Mouse (Mus musculus) cerebellum, postnatal 14 days (tissue): ENCODE data around the gene Ube2v1.

Experiments
- DNase-seq, 2 experiments: peaks; one replicate each; pipeline ENCODE4 v3.0.0; 2021; ENCODE audit warnings: mixed read lengths in 2 of 2

The Ube2v1 gene

DNA sequence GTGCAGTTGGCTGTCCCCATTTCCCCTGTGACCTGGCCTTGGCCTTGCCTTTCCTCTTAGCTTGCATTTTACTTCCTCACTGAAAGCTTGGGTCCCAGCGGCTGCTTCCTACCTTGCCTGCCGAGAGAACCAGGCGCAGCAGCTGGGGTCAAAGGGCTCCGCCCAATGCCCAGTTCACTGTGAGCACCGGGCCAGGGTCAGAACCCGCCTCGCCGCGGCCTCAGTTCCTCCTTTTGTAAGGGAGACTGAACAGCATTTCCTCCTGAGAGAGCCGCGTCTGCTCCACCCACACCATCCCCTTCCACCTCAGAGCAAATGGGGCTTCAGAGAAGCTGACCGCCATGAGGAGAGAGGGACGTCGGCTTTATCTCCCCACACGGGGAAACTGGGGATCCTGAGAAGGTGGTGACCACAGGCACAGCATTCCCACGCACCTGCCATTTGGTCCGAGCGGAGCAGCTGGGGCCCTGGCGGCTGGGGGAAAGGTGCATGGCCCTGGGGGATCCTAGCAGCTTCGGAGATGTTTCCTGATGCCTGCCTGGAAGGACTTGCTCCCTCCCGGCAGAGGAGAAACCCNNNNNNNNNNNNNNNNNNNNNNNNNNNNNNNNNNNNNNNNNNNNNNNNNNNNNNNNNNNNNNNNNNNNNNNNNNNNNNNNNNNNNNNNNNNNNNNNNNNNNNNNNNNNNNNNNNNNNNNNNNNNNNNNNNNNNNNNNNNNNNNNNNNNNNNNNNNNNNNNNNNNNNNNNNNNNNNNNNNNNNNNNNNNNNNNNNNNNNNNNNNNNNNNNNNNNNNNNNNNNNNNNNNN lies 42.9 kb downstream of the Ube2v1 start:
- no peak for DNase-seq

- no peak for DNase-seq
Measured at GRCm38 (mm10) chr2:167586976-167587375, 44.9 kb downstream of the Ube2v1 start.

GRCm38 (mm10) chr2:167586041-167586440 lies 45.9 kb downstream of the Ube2v1 start:
- DNase-seq = no peak

GRCm38 (mm10) chr2:167585273-167585672 lies 46.6 kb downstream of the Ube2v1 start:
- no peak for DNase-seq

DNA sequence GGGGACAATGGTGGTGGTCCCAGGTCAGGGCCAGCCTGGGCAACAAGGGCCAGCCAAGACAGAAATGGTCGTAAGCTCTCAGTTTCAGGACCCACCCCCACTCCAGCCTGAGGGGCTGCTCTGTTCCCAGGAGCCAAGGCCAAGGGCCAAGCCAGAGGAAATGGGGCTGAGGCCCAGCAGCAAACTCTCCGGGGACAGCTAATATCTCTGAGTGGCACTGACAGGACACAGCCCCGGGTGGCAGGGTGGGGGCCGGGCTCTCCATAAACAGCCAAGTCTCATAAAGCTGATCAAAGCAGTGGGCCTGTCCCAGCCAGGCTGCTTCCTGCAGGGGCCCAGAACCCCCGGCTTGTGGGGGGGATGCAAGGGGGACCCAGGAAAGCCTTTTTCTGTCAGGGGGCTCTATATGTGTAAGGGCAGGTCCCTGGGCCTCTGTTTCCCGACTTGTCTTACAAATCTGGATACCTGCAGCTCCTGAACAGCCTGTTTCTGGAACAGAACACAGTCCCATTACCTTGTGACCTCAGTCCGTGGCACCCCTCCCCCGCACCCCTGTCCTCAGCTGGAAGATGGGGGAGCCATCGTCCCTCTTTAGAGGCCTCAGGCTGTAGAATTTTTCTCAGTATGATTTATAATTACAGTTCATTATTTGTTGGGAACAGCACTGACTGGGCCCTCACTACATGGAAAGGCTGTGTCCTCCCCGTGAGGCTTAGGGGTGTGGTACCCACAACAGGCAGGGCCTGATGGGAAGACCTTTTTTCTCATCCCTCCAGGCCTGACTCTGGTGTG lies 48.5 kb downstream of the Ube2v1 start:
- DNase-seq = no peak

- DNase-seq = no peak
Measured at GRCm38 (mm10) chr2:167578521-167578920, 53.4 kb downstream of the Ube2v1 start.

DNA sequence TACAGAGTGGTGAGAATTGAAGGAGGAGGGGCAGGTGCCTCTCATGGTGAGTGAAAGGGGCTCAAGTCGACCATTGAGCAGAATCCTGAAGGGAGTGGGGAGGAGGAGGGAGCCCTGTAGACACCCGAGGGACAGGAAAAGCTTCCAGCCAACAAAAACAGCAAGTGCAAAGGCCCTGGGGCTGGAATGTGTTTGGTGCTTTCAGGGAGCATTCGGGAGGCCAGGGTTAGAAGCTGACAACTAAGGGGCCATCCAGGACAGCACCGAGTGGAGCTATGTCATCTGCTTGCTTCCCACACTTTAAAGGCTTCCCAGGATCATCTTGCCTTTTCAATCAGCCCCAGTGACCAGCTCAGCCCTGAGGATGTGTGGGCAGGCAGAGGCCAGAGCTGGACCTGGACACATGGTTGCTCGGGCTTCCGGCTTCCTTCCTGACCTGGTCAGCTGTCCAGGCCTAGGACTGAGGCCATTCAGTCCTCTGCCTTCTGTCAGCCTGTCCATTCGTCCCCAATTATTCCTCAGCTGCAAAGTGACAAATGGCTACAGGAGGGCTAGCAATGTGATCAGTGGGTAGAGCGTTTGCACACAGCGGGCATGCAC lies 54.6 kb downstream of the Ube2v1 start:
- DNase-seq = no peak

GRCm38 (mm10) chr2:167576121-167576620 lies 55.7 kb downstream of the Ube2v1 start:
- no peak for DNase-seq

- DNase-seq = no peak
Measured at GRCm38 (mm10) chr2:167575581-167575980, 56.3 kb downstream of the Ube2v1 start.

DNA sequence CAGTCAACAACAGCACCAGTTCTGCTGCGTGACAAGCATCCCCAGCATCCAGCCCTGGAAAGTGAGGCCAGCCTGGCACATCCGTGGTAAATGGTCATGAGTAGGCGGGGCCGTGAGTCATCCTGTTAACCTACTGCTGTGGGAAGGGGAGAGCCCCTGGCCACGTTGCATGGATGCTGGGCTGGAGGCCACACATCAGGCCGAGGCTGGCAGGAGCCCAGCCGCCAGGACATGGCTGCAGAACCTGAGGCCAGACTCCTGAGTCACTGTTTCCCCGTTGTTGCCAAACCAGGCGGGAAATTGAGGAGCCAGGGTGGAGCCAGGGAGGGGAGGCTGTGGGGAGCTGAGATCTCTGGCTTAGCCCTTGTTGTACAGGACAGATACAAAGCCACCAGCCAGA lies 57.1 kb downstream of the Ube2v1 start:
- DNase-seq = no peak

DNA sequence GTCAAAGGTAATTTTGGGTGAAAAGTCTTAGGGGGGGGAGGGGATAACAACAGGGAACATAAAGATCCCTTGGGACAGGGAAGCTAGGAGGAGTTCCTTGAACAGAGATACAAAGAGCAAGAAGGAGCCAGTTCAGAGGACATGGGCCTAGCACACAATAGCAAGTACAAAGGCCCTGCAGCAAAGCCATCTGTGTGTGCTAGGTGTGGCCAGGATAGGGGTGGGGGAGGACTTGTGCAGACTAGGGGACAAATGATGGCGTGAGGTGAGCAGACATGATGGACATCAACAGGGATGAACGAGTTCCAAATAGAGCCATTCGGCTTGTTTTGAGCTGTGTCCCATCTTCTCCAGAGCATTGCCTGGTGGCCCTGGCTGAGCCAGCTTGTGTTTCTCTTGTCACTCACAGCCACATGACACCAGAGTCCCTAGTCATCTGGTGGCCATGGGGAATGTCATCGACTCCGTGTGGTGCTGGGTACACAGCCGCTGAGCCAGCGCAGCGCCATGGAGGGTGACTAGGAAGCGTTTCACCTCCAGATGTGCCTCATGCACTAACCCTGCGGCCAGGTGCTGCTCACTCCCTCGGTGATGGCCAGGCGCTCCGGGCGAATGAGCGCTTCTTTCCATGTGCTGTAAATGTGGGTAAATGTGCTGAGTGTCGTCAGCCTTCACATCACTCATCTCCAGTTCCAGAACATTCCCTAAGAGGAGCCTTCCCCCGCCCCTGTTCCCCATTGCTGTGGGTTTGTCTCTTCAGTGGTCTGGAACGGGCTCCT lies 60.3 kb downstream of the Ube2v1 start:
- DNase-seq = no peak

GRCm38 (mm10) chr2:167570815-167571214 lies 61.1 kb downstream of the Ube2v1 start:
- no peak for DNase-seq

DNA sequence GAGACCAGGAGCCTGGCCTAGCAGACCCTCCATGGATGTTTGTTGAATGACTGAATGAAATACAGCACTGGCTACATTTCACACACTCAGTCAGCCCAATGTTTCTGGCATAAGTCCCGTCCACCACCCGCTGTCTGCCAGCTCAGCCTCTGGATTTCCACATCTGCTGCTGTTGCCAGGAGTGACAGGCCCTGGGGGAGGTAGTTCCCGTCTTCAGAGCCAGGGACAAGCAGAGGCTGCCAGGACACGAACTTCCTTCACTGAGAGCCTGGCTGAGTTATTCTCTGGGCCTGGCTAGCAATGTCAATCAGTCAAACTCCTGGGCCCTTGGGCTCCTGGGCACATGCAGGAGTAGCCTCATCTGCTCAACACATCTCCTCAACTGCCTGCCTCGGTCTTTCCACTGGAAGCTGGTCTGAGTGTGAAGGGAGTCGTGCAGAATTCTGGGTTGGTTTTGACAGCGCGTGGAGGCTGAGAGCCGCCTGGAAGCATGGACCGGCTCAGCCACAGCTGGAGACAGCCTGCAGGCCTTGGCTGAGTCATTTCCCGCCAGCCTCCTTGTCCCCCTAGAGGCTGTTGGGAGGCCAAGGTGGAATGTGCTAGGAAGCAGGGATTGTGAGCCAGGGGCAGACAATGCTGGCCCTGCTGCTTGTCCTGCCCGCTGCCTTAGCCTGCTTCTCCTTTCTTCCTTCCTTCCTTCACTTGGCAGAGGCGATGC lies 61.8 kb downstream of the Ube2v1 start:
- peak in 1 of 2 experiments; percentile 35 for DNase-seq

DNA sequence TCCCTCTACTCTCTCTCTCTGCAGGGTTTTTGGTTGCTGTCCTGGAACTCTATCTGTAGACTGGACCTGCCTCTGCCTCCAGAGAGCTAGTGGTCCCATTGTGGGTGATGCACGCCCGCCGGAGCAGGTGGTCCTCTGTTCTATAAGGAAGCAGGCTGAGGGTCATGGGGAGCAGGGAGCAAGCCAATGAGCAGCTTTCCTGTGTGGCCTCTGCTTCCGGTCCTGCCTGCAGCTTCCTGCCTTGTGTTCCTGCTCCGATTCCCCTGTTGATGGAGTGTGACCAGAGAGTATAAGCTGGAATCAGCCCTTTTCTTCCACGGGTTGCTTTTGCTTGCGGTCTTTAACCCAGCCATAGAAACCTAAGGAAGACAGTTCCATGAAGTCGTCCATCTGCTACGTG lies 63.8 kb downstream of the Ube2v1 start:
- no peak for DNase-seq

- DNase-seq = no peak
Measured at GRCm38 (mm10) chr2:167565682-167566081, 66.2 kb downstream of the Ube2v1 start.

- DNase-seq = no peak
Measured at GRCm38 (mm10) chr2:167565312-167565656, 66.6 kb downstream of the Ube2v1 start.

DNA sequence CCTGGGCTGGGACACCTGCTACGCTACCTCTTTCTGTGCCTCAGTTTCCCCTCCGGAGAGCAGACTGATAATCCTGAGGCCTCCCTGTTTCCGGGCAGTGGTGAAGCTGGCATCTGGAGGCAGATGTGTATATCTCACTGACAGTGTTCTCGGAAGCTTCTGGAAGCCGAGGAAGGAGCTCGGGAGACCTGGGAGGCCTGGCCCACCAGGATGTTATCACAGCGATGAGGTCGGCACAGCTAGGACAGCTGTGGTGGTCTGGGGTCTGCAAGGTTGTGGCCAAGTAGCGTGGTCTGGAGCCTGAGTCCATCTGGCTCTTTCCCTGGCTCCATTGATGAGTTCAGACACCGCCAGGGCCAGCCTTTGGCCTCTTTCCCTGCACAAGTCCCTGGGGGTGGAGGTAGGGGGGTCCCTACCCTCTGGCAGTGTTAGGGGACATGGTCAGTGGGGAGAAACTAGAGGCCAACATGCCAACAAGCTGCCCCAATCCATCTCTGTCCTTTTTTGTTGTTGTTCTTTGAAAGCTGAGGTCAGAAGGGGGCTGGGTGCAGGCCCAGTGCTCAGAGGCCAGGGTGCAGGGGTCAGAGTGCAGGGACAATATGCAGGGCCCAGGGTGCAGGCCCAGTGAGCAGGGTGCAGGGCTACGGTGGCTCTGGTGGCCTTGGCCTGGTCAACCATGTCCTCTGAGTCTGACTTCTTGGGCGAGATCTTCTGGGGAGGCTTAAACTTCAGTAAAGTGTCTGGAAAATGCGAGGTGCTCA lies 67.2 kb downstream of the Ube2v1 start:
- no peak for DNase-seq

DNA sequence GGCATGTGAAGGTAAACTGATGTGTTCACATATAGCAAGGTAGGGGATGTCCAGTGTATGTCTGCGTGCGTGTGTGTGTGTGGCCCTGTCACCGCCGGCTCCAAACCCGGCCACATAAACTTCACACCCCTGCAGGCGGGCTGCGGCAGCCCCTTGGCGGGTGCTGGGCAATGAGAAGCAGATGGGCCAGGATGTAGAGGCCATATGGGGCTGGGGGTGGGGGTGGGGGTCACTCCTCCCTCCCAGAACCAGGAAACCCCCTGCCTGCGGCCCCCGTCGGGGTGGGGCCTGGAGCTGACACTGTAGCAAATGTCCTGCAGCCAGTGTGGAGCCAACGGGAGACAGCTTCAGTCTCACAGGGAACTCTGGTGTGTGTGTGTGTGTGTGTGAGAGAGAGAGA lies 68.2 kb downstream of the Ube2v1 start:
- DNase-seq = peak in 1 of 2 experiments; percentile 22

- DNase-seq = no peak
Measured at GRCm38 (mm10) chr2:167563035-167563434, 68.9 kb downstream of the Ube2v1 start.

DNA sequence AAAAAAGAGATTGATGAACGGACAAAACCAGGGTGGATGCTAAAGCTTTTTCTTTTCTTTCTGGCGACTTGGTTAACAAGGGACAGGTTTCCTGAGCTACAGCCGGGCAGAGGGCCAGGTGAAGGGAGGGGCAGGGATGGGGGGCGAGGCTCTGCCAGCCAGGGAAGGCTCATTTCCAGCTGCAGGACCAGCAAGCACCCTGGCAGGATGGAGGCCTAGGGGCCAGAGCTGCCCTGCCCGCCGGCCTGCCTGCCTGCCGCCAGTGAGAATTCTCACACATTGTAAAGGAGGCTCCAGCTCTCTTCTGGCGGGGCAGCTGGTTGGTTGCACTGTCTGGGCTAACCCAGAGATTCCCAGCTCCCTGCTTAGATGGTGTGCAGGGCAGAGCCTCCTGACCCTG lies 69.8 kb downstream of the Ube2v1 start:
- DNase-seq = peak; percentile 54 to 76

DNA sequence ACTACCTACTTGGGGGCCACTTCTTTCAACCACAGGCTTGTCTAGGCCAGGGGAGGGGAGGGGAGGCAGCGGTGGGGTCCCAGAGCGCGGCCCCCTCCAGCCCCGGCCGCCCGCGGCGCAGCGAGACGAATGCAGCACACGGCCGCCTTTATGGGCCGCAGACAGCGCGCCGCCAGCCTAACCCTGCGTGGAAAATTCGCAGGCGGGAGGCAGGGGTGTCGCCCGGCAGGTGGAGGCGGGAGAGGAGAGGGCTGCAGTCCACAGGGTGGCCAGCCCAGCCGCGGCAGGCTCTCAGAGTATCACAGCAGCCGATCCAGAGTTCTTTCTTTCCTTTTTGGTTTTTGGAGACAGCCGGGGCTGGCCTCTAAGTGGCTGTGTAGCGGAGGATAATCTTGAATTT lies 72.5 kb downstream of the Ube2v1 start:
- DNase-seq = no peak
